Mouse (Mus musculus): ENCODE measurements around the gene Anapc10. TPM values are rescaled to one million over a fixed set of nuclear protein-coding genes. Genes with fewer than 3 reads are reported as not detected.

Anapc10 gene
- 25.8 TPM for polyA plus RNA-seq (2017; shearing (Covaris generic))

DNA sequence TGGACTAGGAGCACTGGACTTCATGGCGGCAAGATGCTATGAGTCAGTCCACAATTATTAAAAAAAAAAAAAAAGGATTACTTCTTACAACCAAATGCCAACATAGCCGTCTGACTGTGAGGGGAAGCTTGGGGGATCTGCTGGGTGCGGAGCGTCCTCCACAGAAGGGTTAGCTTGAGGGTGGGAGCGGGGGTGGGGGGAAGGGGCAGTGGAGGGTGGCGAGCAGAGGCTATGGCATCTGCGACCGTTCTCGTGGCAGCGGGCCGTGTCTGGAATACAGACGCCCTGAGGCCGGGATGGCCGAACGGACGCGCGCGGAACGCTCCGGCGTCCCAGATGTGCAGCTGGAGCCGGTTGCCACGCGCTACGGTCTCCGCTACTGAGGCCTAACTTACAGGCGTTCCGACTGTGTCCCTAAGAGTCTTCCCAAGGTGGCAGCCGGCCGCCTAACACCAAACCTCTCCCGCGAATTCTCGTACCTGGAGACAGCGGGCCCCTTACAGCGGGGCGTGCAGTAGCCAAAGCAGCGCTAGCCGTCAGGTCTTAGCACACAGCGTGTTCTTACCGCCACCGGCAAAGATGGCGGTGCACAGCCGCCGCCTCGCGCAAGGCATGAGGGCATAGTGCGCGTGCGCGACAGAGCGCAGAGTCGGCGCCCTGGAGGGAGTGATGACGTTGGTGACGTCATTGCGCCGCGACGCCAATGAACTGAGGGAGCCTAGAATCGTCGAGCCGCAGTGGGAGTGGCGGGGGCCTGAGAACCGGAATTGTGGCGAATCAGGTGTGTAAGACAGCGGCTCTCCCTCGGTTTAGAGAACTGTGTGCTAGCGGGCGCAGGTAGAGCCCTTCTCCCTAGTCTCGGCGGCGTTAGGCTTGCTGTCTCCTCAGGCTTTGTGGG is at the start of gene Anapc10, which contains the start of gene Abce1:
Gene Anapc10 (plus strand): TSS at position 757 of the 898 bp plus-strand sequence.
Gene Abce1 (minus strand): TSS at position 677 of the 898 bp plus-strand sequence.

Other genes starting within 250 kb of the Anapc10 start
- 42.3 TPM for gene Otud4, start 72.2 kb upstream of the Anapc10 start, polyA plus RNA-seq (2017; shearing (Covaris generic))
- gene Abce1, start 80 bp upstream of the Anapc10 start, polyA plus RNA-seq (2017; shearing (Covaris generic)), result 97.9 TPM